Mouse (Mus musculus): ENCODE measurements around the gene Frrs1l.

DNA sequence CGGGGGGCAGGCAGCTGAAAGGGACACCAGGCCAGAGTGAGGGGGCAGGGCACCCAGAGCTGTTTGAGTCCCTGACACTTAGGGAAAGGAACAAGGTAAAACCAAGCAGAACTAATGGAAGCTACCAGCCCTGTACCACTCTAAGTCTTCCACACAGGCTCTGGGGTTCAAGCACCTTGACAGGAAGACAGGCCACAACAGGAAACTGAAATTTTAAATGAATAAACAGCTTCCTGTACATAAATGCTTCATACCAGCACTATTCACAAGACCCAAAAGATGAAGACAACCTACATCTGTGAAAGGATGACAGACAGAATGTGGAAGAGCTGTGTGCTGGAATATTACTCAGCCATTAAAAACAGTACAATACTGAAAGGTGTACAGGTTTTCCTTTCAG lies 54.9 kb downstream of the Frrs1l start:
- TF ChIP-seq MXI1 (IDR thresholded peaks at IDR 0.05; ENCODE audit: low read depth, low read length) (no peak), POLR2A (IDR thresholded peaks at IDR 0.05; ENCODE audit: low read depth, low read length) (no peak), MAX (IDR thresholded peaks at IDR 0.05; ENCODE audit: low read length) (no peak), SMC3 (IDR thresholded peaks at IDR 0.05; ENCODE audit: low read depth, low read length) (no peak), ETS1 (conservative IDR thresholded peaks at IDR 0.05; ENCODE audit: low read depth, low read length) (no peak), MAZ (IDR thresholded peaks at IDR 0.05; ENCODE audit: low read depth, low read length) (no peak), EP300 (IDR thresholded peaks at IDR 0.05; ENCODE audit: low read length) (no peak)
